Mouse (Mus musculus): ENCODE results near the gene Olfr881.

Gene Olfr881

DNA sequence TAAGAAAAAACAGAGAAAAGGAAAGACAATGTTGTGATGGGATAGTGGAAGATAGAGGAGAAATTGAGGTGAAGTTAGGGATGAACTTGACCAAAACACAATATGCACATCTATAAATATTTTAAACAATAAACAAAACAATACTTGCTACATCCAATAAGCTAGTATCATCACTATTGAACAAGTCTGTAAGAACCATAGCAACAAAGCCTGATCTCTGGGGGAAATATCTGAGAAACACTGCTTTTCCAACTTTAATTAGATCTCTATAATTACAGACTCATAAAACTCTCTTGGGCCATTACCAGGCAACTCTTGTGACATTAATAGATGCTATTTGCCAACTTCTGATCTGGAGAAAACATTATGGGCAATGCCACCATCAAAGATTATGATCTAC lies at the start of gene Olfr881:
Olfr881 (plus strand) TSS at position 301 of the 400 bp plus-strand sequence.
- no peak for DNase-seq (ENCODE audit: low spot score in 2 of 2)

DNA sequence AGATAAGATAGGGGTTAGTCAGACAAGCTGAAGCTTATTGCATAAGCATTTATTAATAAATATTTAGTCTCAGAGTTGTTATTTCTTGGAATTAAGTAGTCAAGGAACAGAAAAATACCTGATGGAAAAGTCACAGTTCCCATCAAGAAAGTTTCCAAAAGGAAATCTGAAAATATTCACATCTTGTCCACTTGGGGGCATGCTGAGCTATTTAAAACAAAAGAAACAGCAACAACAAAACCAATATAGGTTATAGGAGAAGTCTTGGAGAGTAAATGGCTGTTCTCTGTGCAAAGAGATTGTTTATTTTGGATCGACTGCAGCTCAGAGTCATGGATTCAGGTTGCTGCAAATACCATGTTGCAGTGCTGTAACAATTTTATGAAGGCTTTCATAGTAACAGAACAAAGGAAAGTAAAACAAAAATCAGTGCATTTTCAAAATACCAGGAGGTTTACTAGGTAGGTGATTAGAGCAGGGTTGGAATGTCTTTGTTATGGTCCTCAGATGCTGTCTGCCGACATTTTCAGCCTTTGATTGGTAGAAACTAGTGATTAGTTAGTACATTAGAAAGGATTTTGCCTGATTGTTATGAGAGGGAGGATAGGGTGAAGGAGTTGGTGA lies 7.1 kb downstream of the Olfr881 start:
- no peak for DNase-seq (ENCODE audit: low spot score in 2 of 2)

DNA sequence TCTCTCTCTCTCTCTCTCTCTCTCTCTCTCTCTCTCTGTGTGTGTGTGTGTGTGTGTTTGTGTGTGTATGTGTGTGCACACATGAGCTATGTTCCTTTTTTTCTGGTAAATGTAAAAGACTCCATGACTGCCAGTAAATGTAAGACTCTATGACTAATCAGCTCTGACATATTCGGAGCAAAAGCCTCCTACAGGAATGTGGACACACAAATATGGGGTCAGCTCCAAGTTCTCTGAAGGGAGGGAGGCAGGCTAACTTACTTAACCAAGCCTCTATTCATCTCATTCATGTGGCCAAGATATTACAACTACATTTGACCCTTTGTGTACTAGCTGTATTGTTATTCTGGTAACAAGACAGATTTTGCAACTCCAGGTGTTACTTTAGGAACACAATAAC lies 8.4 kb downstream of the Olfr881 start:
- DNase-seq (ENCODE audit: low spot score in 2 of 2): no peak

DNA sequence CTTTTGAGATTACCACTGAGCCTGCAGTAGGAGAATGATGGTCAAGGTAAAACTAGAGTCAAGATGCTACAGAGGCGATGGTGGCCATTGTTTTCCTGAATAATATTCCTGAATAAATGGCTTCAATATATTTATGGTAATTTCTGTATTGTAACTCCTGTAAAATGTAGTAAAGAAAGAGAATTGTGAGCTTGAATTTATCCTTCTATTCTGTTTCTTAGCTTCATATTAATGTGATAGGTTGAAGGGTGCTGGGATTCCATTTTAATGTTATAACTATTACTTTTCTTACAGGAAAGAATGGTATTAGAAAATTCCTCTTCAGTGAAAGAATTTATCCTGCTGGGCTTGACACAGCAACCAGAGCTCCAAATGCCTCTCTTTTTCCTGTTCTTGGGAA lies 33.9 kb downstream of the Olfr881 start, which contains the start of gene Olfr883:
Olfr883 (plus strand) TSS at position 301 of the 400 bp plus-strand sequence.
- no peak for DNase-seq (ENCODE audit: low spot score in 2 of 2)

Data from spleen, postnatal 14 days (tissue).